Mouse (Mus musculus): ENCODE measurements around the gene Tob2.
A peak's percentile ranks its signal among the peaks of the same experiment; 100 is the strongest.

The Tob2 gene

GRCm38 (mm10) chr15:81812287-81812686 is 46.3 kb downstream of the Tob2 start:
- DNase-seq (ENCODE audit: low spot score in 2 of 2) = no peak

- DNase-seq (ENCODE audit: low spot score in 2 of 2) = peak in 1 of 2 experiments; percentile 31
These were observed 47.0 kb downstream of the Tob2 start for GRCm38 (mm10) chr15:81811599-81811996.

- DNase-seq (ENCODE audit: low spot score in 2 of 2) = peak; percentile 96 to 98
These were observed 47.7 kb downstream of the Tob2 start for GRCm38 (mm10) chr15:81810671-81811598.

- DNase-seq (ENCODE audit: low spot score in 2 of 2) = peak; percentile 69 to 74
These were observed 48.4 kb downstream of the Tob2 start for GRCm38 (mm10) chr15:81810150-81810549.

- no peak for DNase-seq (ENCODE audit: low spot score in 2 of 2)
These were observed 49.0 kb downstream of the Tob2 start for GRCm38 (mm10) chr15:81809550-81809949.

- DNase-seq (ENCODE audit: low spot score in 2 of 2) = no peak
These were observed 49.8 kb downstream of the Tob2 start for GRCm38 (mm10) chr15:81808799-81809198.

GRCm38 (mm10) chr15:81806621-81807404 is 51.8 kb downstream of the Tob2 start:
- DNase-seq (ENCODE audit: low spot score in 2 of 2) = no peak

GRCm38 (mm10) chr15:81805624-81806023 is 53.0 kb downstream of the Tob2 start:
- DNase-seq (ENCODE audit: low spot score in 2 of 2) = no peak

GRCm38 (mm10) chr15:81804883-81805282 is 53.7 kb downstream of the Tob2 start:
- DNase-seq (ENCODE audit: low spot score in 2 of 2) = no peak

- no peak for DNase-seq (ENCODE audit: low spot score in 2 of 2)
These were observed 54.4 kb downstream of the Tob2 start for GRCm38 (mm10) chr15:81804172-81804571.

- no peak for DNase-seq (ENCODE audit: low spot score in 2 of 2)
These were observed 55.1 kb downstream of the Tob2 start for GRCm38 (mm10) chr15:81803425-81803951.

- DNase-seq (ENCODE audit: low spot score in 2 of 2) = peak in 1 of 2 experiments; percentile 69
These were observed 55.6 kb downstream of the Tob2 start for GRCm38 (mm10) chr15:81802941-81803351.

GRCm38 (mm10) chr15:81802001-81802890 is 56.4 kb downstream of the Tob2 start, which contains the start of gene Tef:
Gene Tef (plus strand): TSS chr15:81802421.
- peak; percentile 99 for DNase-seq (ENCODE audit: low spot score in 2 of 2)

- DNase-seq (ENCODE audit: low spot score in 2 of 2) = no peak
These were observed 58.2 kb downstream of the Tob2 start for GRCm38 (mm10) chr15:81800391-81800790.

GRCm38 (mm10) chr15:81798421-81798820 is 60.2 kb downstream of the Tob2 start:
- no peak for DNase-seq (ENCODE audit: low spot score in 2 of 2)
